Mouse (Mus musculus) c-Kit-positive CD71-negative TER-119-negative erythroid progenitor cells, embryonic 14.5 days (primary cell): ENCODE results near the gene Gjb1.
"Not testable (repeated sequence)": the region's sequence is repeated elsewhere in the genome, so short reads cannot be mapped to it uniquely, and the experiment has no call there.

Source experiments
- DNase-seq: peaks from one replicate; pipeline ENCODE4 v3.0.0-alpha.2; 2013; ENCODE audit warnings: low read depth

Gene Gjb1

DNA sequence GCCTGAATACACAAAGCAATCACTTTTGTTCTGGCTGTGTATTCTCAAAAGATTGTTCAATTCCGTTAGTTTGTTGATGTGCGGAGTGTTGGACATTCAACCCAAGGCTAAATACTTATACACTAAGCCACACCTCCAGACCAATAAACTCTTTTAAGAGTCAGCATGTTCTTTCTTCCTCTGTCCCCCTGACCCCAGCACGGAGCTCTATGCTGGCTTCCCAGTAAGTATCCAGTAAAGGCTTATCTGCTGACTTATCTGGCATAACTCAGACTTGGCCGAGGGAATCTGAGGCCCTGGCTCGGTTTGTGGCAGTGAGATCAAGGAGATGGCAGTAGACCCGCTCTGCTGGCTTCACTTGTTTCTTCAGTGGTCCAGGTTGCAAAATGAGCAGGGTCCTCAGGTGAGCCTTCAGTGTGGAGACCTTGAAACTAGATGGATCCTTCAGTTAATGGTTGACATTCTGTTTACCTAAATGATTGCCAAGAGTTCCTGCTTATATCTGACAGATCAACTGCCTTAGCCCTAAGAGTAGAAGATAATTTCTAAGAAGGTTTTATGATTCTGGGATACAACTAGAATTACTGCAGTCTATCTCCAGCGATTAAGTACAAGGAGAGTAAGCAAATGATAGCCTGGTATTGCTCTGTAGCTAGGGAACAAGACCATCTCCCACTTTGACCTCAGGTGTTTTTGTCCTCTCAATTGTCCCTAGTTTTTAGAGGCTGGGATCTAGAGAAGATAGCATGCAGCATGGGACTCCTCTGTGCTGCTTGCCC lies at the start of gene Gjb1:
Gjb1 (plus strand) TSS at position 189 of the 779 bp plus-strand sequence.
- no peak for DNase-seq

DNA sequence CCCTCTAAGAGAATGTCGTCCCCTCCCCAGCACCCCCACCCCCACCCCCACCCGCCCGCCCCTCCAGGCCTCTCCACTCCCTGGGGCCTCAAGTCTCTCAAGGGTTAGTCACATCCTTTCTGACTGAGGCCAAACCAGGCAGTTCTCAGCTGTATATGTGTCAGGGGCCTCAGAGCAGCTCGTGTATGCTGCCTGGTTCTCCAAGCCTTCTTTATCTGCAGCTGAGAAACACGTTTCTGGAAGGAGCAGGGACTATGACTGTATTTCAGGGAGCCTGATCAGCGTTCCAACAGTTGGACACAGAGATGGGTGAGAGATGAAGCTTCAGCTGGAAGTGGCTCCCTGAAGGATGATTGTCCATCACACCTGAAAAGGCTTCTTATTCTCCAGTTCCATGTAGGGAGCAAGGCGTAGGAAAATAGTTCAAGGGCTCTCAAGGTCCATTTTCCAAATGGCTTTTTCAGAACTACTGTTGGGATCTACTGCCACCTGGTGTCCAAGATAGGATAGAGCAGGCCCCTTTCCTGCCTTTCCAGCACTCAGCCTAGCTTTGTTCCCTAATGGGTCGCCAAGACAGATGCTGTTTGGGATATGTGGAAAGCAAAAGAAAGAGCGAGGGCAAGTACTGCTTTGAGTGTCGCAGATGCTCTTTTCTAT lies 46.7 kb upstream of the Gjb1 start:
- DNase-seq = no peak

DNA sequence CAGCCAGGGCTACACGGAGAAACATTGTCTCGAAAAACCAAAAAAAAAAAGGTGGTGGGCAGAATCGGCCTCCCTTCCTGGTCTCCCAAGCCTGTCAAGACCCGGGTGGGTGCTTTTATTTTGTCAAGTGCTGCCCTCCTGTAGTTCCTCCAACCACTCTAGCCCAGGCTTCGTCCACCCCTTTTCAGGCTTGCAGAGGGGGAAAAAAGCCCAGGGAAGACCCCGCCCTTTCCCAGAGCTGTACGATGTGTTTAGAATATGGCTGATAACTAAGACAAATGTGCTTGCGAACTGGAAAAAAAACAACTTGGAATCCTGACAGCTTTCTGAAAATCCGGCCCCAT lies 44.2 kb upstream of the Gjb1 start:
- DNase-seq = no peak

DNA sequence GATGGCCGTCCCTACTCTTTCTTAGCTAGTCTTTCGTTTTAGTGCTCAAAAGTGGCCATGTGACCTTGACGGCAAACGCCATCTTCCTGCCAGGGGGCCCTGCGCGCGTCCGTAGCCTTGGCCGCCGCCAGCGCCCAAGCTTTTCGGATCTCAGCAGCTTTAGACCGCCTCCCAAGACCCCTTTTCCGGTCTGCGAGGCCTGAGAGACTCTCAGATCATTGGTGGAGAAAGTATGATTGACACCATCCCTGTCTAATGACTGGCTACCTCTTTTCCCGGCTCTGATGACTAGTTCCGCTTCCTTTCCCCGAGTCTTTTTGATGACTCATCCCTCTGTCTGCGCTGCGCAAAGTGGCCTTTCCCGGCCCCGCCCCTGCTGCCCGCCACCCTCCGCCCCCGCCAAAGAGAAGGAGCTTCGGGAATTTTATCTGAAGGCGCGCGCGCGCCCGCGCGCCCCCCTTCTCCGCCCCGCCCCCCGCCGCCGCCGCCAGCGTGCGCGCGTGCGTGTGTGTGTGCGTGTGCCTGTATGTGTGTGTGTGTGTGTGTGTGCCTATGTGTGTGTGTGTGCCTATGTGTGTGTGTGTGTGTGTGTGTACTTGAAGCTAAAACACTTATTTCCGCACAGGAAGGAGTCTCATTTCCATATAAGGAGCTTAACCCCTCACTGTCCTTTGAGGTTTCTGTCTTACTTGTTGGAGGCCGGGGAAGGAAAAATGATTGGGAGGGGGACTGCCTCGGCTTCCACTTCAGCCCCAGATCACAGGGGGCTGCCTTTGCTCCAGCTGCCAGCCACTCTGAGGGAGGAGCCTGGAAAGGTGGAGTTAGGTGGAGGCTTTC lies 43.6 kb upstream of the Gjb1 start:
- peak; percentile 78 for DNase-seq

DNA sequence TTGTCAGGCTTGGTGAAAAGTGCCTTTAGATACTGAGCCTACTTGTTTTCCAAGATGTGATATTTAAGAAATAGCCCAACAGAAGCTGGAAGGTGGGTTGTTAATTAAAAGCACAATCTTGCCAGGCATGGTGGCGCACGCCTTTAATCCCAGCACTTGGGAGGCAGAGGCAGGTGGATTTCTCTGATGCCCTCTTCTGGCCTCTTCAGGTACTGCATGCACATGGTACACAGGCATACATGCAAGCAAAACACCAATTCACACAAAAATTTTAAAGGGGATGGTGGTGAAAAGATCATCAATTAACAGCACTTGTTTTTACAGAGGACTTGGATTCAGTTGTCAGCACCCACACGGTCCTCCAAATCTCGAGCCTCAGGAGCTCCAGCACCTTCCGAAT lies 41.6 kb upstream of the Gjb1 start:
- DNase-seq = no peak

DNA sequence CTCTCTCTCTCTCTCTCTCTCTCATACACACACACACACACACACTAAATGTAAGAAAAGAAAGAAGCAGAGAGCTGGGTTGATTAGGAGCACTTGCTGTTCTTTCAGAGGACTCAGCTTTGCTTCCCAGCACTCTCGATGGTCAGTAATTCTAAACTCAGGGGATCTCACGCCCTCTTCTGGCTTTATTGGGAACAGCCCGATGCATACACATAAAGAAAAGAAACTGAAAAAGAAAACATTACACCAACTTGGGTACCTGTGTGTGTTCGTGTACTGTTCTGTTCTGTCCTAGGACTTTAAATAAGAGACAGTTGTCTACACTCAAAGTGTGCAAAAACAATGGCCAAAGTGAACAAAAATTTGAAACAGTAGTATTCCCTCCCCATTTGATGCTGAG lies 37.5 kb upstream of the Gjb1 start:
- DNase-seq = no peak

DNA sequence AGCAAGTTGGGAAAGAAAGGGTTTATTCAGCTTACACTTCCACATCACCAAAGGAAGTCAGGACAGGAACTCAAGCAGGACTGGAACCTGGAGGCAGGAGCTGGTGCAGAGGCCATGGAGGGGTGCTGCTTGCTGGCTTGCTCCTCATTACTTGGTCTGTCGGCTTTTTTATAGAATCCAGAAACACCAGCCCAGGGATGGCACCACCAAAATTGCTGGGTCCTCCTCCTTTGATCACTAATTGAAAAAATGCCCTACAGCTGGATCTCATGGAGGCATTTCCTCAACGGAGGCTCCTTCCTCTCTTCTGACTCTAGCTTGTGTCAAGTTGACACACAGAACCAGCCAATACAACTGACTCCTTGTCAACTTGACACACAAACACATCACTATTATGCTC lies 33.3 kb upstream of the Gjb1 start:
- not testable (repeated sequence) for DNase-seq

DNA sequence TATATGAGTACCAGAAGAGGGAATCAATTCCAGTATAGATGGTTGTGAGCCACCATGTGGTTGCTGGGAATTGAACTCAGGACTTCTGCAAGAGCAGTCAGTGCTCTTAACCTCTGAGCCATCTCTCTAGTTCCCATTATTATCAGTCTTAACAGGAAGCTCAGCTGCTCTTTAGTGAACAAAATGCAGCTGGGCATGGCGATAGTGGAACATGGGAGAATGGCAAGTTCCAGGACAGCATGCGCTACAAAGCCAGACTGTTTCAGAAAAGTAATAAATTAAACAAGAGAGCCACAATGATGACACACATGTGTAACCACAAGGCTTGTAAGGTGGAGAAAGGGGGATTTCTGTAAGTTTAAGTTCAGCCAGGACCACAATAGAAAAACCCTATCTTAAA lies 30.7 kb upstream of the Gjb1 start:
- DNase-seq = no peak

DNA sequence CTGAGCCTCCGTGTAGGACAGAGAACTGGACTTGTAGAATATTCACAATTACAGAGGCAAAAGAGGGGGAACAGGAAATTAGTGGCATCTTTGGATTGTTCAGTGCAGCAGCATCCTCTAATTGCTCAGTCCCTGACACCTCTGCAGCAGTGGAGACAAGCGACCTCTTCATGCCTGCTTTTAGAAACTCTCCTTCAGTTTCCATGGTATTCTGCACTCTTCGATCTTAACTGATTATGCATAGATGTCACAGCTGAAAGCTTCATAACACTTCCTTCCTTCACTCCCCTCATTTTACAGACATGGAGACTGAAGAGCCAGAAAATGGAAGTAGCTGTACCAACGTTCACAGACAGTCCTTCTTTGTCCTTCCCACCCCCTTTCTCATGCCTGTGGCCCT lies 29.7 kb upstream of the Gjb1 start:
- no peak for DNase-seq

DNA sequence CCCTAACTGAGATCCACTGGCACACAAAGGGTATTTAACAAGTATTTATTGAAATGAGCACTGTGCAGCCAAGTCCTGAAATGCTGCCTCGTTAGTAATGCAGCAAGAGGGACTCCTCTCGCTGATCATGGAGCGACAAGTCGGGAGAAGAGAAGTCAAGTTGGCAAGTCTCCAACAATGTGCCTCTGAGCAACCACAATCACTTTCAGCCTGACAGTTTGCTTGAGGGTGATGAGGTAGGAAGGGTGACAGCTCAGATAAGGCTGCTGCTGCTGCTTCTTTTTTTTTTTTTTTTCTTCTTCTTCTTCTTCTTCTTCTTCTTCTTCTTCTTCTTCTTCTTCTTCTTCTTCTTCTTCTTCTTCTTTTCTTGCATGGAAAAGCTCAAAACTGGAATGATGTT lies 25.0 kb upstream of the Gjb1 start:
- no peak for DNase-seq

DNA sequence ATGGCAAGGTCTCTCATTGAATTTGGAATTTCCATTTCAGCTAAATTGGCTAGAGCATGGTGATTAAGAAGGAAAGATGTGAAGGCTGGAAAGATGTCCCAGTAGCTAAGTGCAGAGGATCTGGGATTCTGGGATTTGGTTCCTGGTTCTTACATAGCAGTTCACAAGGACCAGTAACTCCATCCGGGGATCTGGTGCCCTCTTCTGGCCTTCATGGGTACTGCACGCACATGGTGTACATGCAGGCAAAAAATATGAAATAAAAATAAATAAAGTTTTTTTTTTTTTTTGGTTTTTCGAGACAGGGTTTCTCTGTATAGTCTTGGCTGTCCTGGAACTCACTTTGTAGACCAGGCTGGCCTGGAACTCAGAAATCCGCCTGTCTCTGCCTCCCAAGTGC lies 17.3 kb upstream of the Gjb1 start:
- DNase-seq = not testable (repeated sequence)

DNA sequence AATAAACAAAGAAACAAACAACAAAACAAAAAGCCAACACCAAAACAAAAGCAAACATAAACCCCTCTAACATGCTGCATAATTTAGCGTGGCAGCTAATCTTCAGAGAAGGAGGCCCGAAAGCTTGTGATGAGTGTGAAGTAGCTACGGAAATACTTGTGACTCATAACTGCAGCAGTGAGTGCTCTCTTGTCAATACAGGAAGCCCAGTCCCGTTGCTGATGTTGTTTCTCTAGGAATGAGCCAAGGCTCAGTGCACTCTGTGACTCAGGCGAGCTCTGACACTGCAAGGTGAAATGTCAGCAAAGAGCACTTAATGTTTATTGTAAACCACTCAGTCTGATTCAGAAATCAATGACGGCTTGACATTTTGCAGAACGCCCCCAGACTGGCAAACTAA lies 7.2 kb upstream of the Gjb1 start:
- DNase-seq = no peak

DNA sequence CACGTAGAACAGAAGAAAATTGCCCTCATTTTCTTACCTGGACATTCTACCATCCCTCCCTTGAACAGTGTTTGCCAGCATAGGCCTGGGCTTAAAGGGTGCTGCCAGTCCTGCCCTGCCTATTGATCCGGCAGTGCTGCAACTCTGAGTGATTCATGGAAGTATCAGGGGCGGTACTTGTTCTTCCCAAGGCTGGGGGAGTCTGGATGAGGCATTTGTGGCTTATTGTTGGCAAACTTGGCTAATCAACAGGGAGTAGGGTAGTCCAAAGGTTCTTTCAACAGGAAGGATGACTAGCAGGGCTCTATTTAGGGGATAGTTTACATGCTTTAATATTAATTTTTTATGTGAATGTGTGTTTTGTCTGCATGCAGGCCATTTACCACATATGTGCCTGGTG lies 5.6 kb upstream of the Gjb1 start:
- DNase-seq = no peak

DNA sequence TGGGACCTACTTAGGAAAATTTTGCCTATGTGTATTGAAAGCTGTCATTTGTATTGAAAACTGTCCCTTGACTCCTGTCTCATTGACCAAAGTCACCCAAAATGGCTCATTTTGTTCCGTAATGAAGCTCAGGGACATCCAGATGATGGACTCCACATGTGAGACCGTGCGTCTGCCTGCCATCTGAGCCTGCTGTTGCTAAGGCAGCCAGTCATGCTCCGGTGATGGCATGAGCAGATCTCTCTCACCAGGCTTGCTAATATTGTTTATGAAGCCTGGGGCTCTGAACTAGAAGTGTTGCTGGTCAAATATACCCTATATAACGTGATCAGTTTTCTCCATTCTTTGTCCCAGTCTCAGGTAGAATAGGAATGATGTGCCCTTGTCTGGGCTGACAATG lies 3.2 kb upstream of the Gjb1 start:
- no peak for DNase-seq

DNA sequence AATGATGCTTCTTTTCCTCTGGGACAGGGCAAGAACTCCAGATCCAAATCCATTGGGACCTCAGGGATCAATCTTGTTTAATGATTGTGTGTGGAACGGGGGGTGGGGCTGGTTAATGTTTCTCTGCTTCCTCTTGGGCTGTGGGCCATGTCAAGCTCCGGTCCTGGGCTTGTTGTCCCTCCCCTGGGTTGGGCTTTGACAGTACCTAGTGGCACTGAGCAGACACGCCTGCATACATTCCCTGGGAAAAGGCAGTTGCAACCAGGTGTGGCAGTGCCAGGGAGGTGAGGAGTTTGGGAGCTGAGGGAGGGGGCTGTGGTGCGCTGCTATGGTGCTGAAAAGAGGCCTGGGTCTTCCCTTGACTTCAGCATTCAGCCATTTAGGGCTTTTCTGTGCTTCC lies 898 bp downstream of the Gjb1 start:
- DNase-seq = no peak

DNA sequence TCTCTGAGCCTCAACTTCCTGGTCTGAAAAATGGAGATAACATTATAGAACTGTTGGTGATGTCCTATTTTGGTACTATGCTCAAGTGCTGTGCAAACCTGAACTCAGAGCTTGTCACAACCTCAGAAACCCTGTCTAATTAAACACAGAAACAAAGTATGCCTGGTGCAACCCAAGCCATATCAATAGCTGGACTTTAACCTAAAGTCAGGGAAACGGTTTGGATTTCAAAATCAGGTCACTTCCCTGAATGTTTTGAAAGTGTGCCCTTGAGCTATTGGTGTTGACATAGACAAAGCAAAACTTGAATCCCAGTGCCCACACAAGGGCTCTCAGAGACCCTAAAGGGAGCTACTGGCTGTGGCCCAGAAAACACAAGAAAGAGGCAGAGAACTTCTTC lies 3.6 kb downstream of the Gjb1 start:
- DNase-seq = no peak

DNA sequence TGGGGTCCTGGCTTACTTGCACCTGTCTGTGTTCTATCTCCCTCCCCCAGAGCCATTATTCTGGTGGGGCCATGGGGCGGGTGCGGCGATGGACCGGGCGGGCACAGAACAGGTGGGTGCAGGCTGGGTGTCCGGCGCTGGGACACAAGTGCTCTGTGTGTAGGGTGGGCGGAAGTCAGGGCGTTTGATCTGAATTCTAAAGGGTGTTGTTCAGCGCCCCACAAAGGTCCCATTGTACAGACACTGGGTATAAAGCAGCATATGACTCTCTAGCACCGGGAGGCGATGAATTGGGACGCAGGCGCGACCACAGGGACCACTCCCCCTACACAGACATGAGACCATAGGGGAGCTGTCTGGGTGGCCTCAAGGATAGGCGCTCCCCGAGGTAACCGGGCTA lies 7.3 kb downstream of the Gjb1 start:
- DNase-seq = no peak

DNA sequence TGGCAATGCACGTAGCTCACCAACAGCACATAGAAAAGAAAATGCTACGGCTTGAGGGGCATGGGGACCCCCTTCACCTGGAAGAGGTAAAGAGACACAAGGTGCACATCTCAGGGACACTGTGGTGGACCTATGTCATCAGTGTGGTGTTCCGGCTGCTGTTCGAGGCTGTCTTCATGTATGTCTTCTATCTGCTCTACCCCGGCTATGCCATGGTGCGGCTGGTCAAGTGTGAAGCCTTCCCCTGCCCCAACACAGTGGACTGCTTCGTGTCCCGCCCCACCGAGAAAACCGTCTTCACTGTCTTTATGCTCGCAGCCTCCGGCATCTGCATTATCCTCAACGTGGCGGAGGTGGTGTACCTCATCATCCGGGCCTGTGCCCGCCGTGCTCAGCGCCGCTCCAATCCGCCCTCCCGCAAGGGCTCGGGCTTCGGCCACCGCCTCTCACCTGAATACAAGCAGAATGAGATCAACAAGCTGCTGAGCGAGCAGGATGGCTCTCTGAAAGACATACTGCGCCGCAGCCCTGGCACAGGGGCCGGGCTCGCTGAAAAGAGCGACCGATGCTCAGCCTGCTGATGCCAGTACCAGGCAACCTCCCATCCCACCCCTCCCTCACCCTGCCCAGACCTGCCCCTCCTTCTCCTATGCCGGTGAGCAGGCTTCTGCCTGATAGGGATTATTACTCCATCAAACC lies 8.4 kb downstream of the Gjb1 start:
- no peak for DNase-seq

DNA sequence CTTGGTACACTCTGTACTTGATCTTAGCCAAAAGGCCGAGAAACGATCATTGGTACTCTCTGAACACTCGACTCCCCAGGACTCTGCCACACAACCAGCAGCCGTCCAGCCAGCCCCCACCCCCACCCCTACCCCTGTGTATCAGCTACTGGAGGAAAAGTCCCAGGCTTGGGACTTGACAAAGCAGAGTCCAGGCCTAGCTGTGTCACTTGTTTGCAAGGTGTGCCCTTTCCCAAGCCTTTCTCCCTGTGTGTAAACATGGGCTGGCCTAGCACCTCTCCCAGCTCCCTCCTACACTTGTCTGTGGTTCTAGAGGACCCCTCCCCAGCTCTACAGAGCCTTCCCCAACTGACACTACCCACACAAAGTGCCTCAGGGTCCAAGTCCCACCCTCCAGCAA lies 10.0 kb downstream of the Gjb1 start:
- no peak for DNase-seq

DNA sequence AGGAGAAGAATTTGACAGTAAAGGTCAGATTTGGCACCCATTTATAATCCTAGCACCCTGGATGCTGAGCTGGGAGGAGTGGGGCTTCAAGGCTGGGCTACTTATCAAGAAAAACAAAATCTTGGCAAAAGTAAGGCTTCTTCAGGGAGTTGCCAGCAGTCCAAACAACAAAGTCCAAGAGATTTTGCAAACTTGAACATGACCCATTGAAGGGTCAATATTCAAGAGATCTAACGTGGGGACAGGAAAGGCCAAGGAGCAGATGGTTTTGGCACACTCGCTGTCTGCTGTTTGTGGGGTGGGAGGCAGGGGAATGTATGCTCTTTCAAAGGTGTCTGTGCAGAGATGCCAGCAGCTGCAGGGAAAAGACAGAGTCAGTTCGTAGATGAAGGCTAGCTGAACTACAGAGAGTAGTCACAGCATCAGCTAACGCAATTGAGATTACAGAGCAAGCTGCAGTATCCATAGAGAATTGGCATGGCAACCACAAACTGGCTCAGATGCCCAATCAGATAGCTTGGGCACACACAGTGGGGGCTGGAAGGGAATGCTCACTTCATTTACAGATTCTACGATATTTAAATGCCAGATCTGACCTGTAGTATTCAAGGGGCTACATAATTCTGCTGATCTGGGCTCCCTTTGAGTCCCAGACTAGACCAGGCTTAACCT lies 12.8 kb downstream of the Gjb1 start:
- no peak for DNase-seq

DNA sequence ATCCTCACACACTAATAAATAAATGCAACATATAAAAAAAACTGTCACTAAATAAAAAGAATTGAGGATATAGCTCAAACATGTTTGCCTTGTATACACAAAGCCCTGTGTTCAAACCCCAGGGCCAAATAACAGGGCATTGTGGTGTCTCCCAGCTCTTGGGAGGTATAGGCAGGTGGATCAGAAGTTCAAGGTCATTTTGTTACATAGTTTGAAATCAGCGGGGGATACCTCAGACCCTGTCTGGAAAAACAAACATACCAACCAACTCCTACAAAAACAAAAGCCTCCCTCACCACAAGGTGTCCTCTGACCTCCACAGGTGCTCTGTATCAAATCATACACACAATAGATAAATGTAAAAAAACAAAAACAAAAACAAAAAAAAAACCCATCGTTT lies 18.2 kb downstream of the Gjb1 start:
- DNase-seq = no peak

DNA sequence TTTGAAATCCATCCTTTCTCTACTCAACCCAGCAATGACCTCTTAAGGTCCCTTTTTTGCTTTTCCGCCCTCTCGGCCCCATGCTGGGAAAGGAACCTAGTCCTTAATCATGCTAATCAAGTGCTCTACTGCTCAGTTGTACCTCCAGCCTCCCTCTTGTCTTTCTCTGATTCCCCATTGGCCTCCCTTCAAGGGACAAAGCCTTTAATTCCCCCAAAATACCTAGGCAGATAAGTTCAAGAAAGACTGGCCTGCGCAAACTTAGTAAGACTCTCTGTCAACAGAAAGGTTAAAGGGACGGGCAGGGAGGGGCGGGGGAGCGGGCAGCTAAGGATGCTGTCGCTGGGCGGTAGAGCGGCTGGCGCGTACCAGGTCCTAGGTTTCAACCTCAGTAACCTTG lies 20.3 kb downstream of the Gjb1 start:
- no peak for DNase-seq
